Mouse (Mus musculus): ENCODE measurements around the gene Tomm70a.

DNA sequence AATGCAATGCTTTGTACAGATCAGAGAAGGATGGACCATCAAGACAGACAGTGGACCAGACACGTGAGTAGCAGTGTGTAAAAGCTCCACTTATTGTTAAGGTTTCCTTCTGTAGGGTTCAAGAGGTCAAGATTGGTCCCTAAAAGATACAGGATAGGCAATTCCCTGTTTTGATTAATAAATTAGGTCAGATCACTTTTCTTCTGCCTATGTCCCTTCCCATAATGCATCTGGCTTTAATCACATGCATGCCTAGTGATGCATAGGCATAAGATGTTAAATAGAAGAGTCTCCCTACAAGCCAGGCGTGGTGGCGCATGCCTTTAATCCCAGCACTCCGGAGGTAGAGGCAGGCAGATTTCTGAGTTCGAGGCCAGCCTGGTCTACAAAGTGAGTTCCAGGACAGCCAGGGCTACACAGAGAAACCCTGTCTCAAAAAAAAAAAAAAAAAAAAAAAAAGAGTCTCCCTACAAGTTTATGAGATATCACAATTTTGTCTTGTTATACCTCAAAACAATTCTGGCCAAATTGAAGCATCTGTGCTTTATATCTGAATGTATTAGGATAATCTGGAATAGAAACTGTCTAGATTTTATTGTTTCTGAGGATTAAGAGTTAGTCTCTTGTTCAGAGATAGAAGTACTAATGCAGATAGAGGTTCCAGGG is 21.8 kb upstream of the Tomm70a start:
- TF ChIP-seq MYOG (IDR thresholded peaks at IDR 0.05; ENCODE audit: control insufficient read depth in 1 of 3, insufficient read depth in 1 of 3, insufficient read length in 2 of 3, low read depth in 2 of 3): no peak
- no peak for TF ChIP-seq TCF12 (IDR thresholded peaks at IDR 0.05; ENCODE audit: insufficient read depth, poor library complexity, severe bottlenecking)
- no peak for TF ChIP-seq POLR2A (IDR thresholded peaks at IDR 0.05; ENCODE audit: insufficient read length, low read depth)
- TF ChIP-seq MAX (IDR thresholded peaks at IDR 0.05; ENCODE audit: low read depth): no peak
- no peak for TF ChIP-seq USF1 (IDR thresholded peaks at IDR 0.05; ENCODE audit: low read depth)
- TF ChIP-seq CEBPB (IDR thresholded peaks at IDR 0.05; ENCODE audit: insufficient read depth, poor library complexity, severe bottlenecking): no peak
- TF ChIP-seq MYOD1 (IDR thresholded peaks at IDR 0.05; ENCODE audit: control insufficient read depth in 1 of 3, insufficient read length in 2 of 3, low read depth in 2 of 3): no peak
- no peak for TF ChIP-seq E2F4 (IDR thresholded peaks at IDR 0.05; ENCODE audit: insufficient read depth)
- no peak for TF ChIP-seq POLR2AphosphoS2 (IDR thresholded peaks at IDR 0.05; ENCODE audit: insufficient read length, low read depth)
- no peak for TF ChIP-seq REST (IDR thresholded peaks at IDR 0.05; ENCODE audit: insufficient read depth, insufficient read length)
